In genomic region chr17:80981721-80982411, GRCm38 (mm10) we compare ENCODE assay signal across 9 mouse cellular contexts. TPM values are rescaled to one million over a fixed set of nuclear protein-coding genes. Genes with fewer than 3 reads are reported as not detected.
DNase-seq lines count a peak whose midpoint lies in the region; ATAC-seq and TF ChIP-seq lines count a peak whose summit lies in the region.
"Had no signal": no experiment of that assay in that cellular context is flagged by ENCODE, and none has a peak within 500 bp of the region (broad histone marks: within the 10 kb centered on the region; RNA-seq: fewer than 3 reads in every experiment).

No protein-coding gene starts in this region.

- no peak overlapping the region for H3K4me2 ChIP-seq in intestine, embryonic 14.5 days (ENCODE audit: low read length)
- no peak overlapping the region for H3K4me2 ChIP-seq in intestine, postnatal 0 days (replicated peaks; ENCODE audit: low read depth)
- H3K4me2 ChIP-seq in embryonic facial prominence, embryonic 14.5 days (ENCODE audit: low read depth, low read length), result no peak overlapping the region

- no peak for DNase-seq in intestine, embryonic 14.5 days (ENCODE audit: low spot score)
- DNase-seq in adipocyte (ENCODE audit: low spot score), result peak; percentile 51
- DNase-seq in embryonic facial prominence, embryonic 14.5 days (ENCODE audit: low spot score), result peak; percentile 21
- DNase-seq in lung, postnatal 4 days, result peak; percentile 16 to 57
- no peak for DNase-seq in spleen, postnatal 4 days (ENCODE audit: low spot score in 2 of 2)
- DNase-seq in retina, postnatal 1 day, result no peak
- no peak for DNase-seq in heart, postnatal 14 days

- ATAC-seq in intestine, embryonic 14.5 days (replicated peaks; ENCODE audit: low FRiP score, low TSS enrichment, low read depth), result 0 out of 2 replicates have a peak, but pooled peaks have one; percentile 41
- ATAC-seq in intestine, postnatal 0 days, result no peak
- ATAC-seq in embryonic facial prominence, embryonic 14.5 days (ENCODE audit: low read depth), result 0 out of 2 replicates have a peak, but pooled peaks have one; percentile 30

- intact Hi-C loops in heart, postnatal 14 days (cut with DNase I), result loop anchor here (1.0 to 5.0 kb wide), 5 partner anchors 105 to 361 kb away; partner anchors contain the start of gene Map4k3

- H3K4me3 ChIP-seq in intestine, embryonic 14.5 days (ENCODE audit: low read depth, low read length), result no peak overlapping the region
- H3K4me3 ChIP-seq in intestine, postnatal 0 days (ENCODE audit: low read depth, low read length), result no peak overlapping the region
- no peak overlapping the region for H3K4me3 ChIP-seq in embryonic facial prominence, embryonic 14.5 days (ENCODE audit: low read depth, low read length)

- no peak for TF ChIP-seq CTCF in intestine, postnatal 0 days (IDR thresholded peaks at IDR 0.05; ENCODE audit: low read depth)

- no peaks in the 10 kb centered on the region for H3K27me3 ChIP-seq in intestine, embryonic 14.5 days (replicated peaks; ENCODE audit: control insufficient read depth, insufficient read depth, low read length)
- no peaks in the 10 kb centered on the region for H3K27me3 ChIP-seq in intestine, postnatal 0 days (replicated peaks; ENCODE audit: control insufficient read depth, insufficient read depth, low read length)
- H3K27me3 ChIP-seq in embryonic facial prominence, embryonic 14.5 days (replicated peaks; ENCODE audit: control insufficient read depth, insufficient read depth, low read length), result no peaks in the 10 kb centered on the region; the same call in 1 of the 2 replicates

- WGBS in intestine, embryonic 14.5 days, result 50% methylated on average over 12 of the region's 12 CpGs
- WGBS in intestine, postnatal 0 days, result 53% methylated on average over 12 of the region's 12 CpGs
- 57% methylated on average over 12 of the region's 12 CpGs for WGBS in embryonic facial prominence, embryonic 14.5 days

- H3K9me3 ChIP-seq in intestine, embryonic 14.5 days (ENCODE audit: control insufficient read depth, low read length), result no peaks in the 10 kb centered on the region
- H3K9me3 ChIP-seq in intestine, postnatal 0 days (ENCODE audit: control insufficient read depth), result no peaks in the 10 kb centered on the region
- H3K9me3 ChIP-seq in embryonic facial prominence, embryonic 14.5 days (ENCODE audit: control insufficient read depth, low read length), result no peaks in the 10 kb centered on the region

- H3K4me1 ChIP-seq in intestine, embryonic 14.5 days (replicated peaks; ENCODE audit: control insufficient read depth, insufficient read depth, low read length), result peaks cover 15% of the 10 kb centered on the region
- no peaks in the 10 kb centered on the region for H3K4me1 ChIP-seq in intestine, postnatal 0 days (replicated peaks; ENCODE audit: control insufficient read depth, insufficient read depth, low read length)
- H3K4me1 ChIP-seq in embryonic facial prominence, embryonic 14.5 days (ENCODE audit: control insufficient read depth, insufficient read depth, low read length), result no peaks in the 10 kb centered on the region; the same call in 1 of the 2 replicates

- H3K27ac ChIP-seq in intestine, embryonic 14.5 days (ENCODE audit: low read depth), result peak overlapping the region; percentile 9; the same call in 1 of the 2 replicates
- H3K27ac ChIP-seq in intestine, postnatal 0 days (ENCODE audit: low read depth, low read length), result no peak overlapping the region
- no peak overlapping the region for H3K27ac ChIP-seq in embryonic facial prominence, embryonic 14.5 days (replicated peaks; ENCODE audit: low read depth, low read length)

- no peak overlapping the region for H3K9ac ChIP-seq in intestine, embryonic 14.5 days (ENCODE audit: low read length)
- no peak overlapping the region for H3K9ac ChIP-seq in intestine, postnatal 0 days (ENCODE audit: low read depth, low read length)
- no peak overlapping the region for H3K9ac ChIP-seq in embryonic facial prominence, embryonic 14.5 days (ENCODE audit: low read depth, low read length)

- H3K36me3 ChIP-seq in intestine, embryonic 14.5 days (ENCODE audit: control insufficient read depth, insufficient read depth, low read length), result no peaks in the 10 kb centered on the region
- no peaks in the 10 kb centered on the region for H3K36me3 ChIP-seq in intestine, postnatal 0 days (ENCODE audit: control insufficient read depth, insufficient read depth)
- no peaks in the 10 kb centered on the region for H3K36me3 ChIP-seq in embryonic facial prominence, embryonic 14.5 days (ENCODE audit: control insufficient read depth, insufficient read depth, low read length)
- H3K36me3 ChIP-seq: G1E had no signal

RNA-seq across cellular contexts. Expression of gene Tmem178, which starts 37.4 kb away (rescaled TPM):
- polyA plus RNA-seq in intestine, embryonic 14.5 days (2014; fragmentation: Nextera tagmentation; extraction: Ambion mirVana), result 3.9 and 4.1 TPM in 2 replicates
- polyA plus RNA-seq in intestine, postnatal 0 days (2015; fragmentation: Nextera tagmentation; extraction: Ambion mirVana), result 3.6 and 4.1 TPM in 2 replicates
- polyA plus RNA-seq in embryonic facial prominence, embryonic 14.5 days (2014; fragmentation: Nextera tagmentation; extraction: Ambion mirVana), result 4.5 and 6.4 TPM in 2 replicates
- 1 to 10 TPM in 1 of 2 experiments, under 1 TPM in 1; 0.78 to 1.6 TPM for total RNA-seq in heart, postnatal 14 days (2021)
- total RNA-seq: G1E had no signal
- polyA plus RNA-seq: G1E had no signal

Comparison
In these comparisons a context has a peak if more than half of its experiments do, and no peak if none do; other contexts are left out.
1. DNase-seq: peak in adipocyte (single experiment), embryonic facial prominence, embryonic 14.5 days (single experiment) and lung, postnatal 4 days (2 of 2); none in intestine, embryonic 14.5 days (single experiment), spleen, postnatal 4 days (0 of 2), retina, postnatal 1 day (single experiment) and heart, postnatal 14 days (0 of 2).